Mouse (Mus musculus) Muller cell, postnatal 12 days (primary cell): ENCODE data around the gene Dcun1d4.

Experiments
- DNase-seq: peaks from one replicate; pipeline ENCODE4 v3.0.0-alpha.2; 2015; ENCODE audit errors: inconsistent ontology term

Gene Dcun1d4

DNA sequence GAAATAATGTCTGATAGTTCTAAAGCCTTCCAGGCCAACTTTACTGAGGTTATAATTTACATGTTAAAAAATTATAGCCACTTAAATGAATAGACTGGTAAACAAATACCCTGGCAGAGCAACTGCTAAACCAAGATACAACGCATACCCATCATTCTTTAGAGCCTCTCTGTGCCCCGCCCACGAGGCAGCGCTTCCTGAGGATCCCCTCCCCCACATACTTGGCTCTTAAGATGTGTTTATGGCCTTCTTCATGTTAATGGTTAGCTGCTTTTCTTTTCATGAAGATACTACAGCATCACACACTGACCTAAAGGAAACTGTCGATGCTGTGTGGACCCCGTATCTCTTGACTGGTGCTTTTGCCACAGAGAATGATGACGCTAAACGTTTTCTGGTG lies 17.8 kb downstream of the Dcun1d4 start:
- DNase-seq = no peak

DNA sequence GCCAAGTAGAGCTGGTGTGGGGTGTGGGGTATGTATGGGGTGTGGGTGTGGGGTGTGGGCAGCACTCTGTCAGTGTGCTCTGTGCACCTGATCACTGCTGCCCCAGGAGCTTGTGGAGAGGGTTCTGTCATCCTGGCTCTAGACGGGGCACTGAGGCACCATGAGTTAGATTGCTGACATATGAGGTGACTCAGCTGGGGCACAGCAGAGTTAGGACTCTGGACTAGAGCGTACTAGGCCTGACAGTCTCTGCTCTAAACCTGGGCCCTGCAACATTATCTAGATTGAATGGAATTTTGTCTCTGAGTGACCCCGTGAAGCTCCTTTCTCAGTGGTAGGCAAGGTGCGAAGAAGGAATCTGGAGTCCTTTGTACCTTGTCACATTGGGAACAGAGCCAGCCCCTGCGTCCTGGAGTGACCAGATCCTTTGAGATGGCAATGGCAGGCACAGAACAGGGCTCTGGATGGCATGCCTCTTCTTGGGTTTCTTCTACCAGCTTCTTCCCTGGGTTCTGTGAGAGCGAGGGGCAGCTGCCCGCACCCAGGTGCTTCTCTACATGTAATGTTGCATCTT lies 20.2 kb downstream of the Dcun1d4 start:
- no peak for DNase-seq

DNA sequence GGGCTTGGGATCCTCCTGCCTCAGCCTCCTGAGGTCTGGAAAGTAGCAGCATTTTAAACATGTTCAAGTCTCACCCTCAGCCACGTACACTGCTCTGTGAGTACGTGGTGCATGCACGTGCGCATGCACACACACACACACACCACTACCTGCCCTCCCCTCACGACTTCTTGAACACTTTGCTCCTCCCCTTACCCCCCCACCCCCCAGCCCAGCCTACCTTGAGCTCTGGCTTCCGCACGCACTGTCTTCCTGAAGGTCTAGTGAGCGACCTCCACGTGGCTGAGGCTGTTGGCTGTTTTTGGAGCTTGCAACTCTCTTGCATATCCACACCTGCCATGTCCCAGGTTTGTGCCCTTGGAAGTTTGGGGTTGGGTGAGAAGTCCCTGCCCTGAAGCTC lies 21.6 kb downstream of the Dcun1d4 start:
- no peak for DNase-seq

DNA sequence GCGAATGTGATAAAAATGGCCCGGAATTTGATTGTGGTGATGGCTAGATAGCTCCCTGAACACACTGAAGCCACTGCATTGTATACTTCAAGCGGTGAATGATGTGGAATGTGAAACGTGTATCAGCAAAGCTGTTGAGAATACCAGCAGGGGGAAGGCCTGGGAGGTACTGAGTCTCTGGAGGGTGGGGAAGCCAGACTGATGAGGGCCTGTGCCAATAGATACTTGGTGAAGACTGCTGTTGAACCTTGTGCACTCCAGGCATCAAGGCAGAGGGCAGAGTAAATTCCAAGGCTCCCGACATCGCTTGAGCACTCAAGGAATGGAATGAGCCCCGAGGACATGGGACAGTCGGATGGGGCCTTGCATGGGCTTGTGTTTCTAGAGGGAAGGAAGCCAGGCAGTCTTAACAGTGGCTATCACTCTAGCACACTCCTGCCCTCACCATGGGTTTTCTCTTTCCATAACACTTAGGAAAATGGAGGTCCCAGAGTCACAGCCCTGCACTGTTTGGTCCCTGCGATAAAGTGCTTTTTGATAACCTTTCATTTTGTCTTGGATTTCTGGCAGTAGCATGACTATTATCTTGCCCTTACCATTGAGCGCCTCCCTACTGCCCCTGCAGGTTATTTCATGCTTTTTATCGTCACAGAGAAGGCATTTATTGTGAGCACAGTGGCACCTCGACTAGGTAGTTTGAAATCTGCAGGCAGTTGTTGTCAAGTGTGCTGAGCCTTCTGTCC lies 22.4 kb downstream of the Dcun1d4 start:
- DNase-seq = peak; percentile 22

DNA sequence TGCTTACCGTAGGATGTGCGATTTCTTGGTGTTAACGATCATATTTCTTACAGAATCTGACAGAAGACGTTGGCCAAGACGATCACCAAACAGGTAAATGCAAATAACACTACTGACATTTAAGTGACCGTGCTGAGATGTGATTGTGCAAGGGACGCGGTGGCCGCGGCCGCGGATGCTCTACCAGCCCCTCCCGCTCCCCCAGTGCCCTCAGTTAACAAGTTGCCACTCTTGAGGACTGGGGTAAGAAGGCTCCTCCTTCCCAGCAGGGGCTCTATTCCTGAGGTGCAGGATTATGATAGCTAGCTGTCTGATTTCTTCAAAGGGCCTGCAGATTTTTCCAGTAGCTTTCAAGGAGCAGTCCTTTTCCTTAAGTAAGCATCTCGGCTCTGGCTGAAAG lies 30.3 kb downstream of the Dcun1d4 start:
- no peak for DNase-seq

DNA sequence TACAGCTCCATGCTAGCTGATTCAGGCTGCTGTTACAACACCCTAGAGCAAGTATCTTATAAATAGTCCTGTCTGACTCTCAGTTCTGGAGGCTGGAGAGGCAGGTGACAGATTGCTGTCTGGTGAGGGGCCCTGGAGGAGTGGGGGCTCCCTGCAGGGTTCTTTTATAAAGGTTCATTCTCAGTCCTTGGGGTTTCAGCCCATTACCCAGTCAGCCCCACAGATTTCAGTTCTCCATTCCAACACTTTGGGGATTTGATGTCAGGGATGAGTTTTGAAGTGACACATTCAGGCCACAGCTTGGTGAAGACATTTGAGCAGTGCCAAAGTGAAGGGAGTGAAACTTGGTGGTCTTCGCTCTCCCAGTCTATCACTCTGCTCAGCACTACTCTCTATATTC lies 31.4 kb downstream of the Dcun1d4 start:
- DNase-seq = no peak

DNA sequence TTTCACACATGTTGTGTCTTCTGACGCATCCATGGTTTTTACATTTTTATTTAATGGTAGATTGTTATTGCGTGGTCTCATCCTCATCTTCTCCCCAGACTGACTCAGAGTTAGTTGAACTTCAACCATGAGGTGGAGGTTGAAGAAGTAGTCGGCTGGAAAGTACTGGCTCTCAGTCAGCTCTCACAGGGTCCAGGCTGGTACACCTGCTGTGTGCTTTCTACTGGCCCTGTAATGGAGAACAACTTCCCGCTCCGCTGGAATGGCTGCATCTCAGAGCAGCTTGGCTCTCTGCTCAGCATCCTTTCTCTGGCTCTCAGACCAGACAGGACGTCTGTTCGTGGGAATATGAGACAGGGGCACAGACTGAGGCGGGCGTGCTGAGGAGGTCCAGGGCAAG lies 31.9 kb downstream of the Dcun1d4 start:
- no peak for DNase-seq

DNA sequence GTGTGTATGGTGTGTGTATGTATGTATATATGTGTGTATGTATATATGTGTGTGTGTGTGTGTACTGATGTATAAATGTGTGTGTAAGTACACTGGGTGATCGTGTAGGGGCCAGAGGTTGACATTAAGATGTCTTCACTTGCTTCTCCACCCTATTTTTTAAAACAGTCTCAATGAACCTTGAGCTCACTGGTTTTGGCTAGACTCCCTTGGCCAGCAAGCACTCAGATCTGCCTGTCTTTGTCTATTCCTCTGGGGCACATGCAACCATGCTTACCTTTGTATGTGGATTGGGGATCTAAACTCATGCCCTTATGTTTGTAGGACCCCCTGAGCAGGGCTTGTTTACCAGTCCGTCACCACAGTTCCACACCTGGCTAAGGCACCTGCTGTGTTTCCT lies 33.4 kb downstream of the Dcun1d4 start:
- DNase-seq = no peak

DNA sequence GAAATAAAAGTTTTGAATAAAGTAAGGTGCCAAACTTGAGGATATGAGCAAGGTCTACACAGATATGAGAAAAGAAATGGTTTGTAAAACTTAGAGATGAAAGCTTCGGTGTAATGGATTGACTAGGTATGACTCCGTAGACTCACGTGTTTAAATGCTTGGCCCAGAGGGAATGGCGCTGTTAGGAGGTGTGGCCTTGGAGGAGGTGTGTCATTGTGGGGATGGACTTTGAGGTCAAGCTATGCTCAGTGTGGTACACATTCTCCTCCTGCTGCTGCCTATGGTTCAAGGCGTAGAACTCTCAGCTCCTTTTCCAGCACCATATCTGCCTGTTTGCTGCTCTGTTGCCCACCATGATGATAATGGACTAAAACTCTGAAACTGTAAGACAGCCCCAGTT lies 36.5 kb downstream of the Dcun1d4 start:
- DNase-seq = no peak

DNA sequence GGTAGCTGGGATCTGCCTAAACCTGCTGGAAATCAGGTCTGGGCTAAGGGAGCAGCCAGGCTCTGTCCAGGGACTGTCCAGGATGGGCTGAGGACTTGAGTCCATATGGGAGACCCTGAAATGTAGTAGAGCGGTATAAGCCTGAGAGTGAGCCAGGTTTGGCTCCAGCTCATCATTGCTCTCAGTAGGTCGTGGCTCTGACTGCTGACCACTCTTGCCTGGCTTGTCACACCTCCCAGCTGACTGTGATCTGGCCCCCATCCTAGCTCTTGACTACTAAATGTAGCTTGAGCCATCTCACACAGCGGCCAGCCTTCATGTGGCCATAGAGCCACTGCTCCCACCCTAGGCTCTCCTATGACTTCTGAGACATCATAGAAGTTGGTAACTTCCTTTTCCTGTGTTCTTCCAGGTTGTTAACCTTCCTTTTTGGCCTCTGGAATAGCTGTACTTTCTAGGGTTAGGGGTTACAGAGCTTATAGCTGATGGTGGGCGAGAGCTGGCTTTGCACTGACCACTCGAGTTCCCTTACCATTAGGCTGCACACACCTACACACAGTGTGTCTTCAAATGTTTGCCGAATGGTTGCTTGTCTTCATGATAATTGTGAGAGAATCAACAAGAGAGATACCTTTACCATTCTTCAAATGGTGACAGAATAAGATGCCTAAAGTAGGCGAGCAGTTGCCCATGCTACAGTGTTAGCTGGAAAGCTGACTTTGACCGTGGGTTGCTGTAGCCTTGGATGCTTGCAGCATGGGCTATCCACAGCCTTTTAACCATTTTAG lies 37.8 kb downstream of the Dcun1d4 start:
- no peak for DNase-seq

DNA sequence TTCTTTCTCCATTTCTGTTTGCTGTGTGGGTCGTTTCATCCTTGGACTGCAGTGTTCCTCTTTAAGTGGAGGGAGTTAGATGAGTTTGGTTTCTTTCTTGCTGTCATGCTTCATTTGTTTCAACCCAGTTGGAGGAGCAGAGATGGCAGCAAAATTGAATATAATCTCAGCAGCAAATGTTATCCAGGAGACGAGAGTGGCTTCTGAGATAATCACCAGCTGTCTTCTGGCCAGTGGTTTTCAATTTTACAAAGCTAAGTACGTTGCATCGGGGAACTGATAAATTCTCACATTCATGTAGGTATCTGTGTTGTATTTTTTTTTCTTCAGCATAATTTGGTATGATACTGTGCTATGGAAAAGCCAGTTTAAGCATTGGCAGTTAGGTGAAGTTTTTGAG lies 40.0 kb downstream of the Dcun1d4 start:
- no peak for DNase-seq

DNA sequence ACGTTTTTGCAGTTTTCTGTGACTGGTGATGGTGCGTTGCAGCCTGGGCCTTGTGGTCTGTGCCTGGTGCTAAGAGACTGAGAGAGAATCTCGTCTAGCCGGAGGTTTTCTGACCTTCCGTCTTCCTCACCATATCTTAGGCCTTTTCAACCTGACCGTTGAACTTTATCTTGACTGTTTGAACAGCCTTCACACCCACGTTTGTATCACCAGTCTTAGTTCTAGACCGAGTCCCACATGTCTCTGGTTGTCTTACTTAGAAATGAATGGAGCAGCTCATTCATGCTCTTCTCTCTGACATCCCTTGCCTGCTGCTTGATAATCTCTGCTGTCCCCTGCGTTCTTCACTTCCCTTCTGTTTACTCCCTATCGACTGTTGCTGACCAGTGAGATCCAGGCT lies 42.4 kb downstream of the Dcun1d4 start:
- DNase-seq = no peak

DNA sequence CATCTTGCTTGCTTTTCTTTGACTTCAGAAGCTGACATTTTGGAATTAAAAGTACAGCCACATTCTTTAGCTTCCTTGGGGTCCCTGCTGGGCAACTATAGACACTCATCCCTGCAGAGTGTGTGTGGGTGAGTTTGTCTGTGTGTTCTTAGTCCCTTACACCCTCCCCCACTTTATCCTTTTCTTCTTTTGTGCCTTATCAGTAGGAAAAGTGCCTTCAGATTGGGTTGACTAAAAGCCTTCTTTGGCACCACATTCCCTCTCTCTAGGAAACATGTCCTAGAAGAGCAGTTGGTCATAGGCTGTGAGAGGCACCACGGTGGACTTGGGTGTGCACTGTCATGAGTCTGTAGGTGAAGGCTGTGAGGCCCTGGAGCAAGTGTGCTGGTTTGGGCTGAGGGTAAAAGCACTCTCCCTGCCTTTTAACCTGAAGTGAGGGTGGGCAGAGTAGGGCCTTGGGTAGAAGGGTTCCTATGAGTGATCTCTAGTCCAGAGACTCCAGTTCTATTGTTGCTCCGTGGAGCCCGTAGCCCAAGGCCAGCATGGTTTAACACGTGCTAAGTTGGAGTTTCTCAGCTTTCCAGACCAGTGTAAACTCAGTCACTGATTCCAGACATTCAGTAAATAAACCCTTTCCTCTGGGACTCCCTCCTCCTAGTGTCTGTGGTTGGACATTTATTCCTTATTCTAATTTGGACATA lies 43.6 kb downstream of the Dcun1d4 start:
- no peak for DNase-seq

DNA sequence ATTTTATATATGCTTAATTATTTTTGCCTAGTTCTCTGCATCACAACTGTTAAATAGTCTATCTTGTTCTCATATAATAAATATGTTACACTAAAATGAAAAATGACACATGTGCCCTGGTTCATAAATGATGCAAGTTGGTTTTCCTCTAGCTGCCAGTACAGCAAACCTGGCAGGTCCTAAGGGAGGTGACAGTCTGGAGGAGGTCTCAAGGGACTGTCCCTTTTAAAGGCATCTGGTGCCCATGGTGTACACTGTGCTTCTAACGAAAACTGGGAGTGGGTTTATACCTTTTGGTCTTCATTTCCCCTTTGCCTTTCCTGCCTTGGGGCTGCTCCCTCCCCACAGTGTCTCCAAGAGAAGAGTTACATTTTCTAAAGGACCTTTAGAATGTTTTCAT lies 51.4 kb downstream of the Dcun1d4 start:
- DNase-seq = no peak

DNA sequence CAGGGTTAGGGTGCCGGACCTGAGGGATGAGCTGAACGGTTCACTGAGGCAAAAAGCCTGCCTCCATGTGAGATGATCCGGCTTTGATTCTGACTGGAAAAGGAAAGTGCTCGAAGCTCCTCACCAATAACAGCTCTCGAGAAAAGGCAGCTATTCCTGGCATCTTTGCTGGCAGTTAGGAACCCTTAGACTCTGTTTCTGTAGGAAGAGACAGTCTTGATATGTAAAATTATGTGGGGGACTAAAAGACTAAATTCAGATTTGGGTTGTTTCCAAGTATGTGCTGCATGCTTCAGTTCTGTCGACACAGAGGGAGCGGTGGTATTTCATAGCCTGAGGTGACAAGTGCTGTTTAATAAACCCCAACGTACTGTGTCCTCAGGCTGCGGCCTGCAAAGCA lies 52.1 kb downstream of the Dcun1d4 start:
- no peak for DNase-seq

DNA sequence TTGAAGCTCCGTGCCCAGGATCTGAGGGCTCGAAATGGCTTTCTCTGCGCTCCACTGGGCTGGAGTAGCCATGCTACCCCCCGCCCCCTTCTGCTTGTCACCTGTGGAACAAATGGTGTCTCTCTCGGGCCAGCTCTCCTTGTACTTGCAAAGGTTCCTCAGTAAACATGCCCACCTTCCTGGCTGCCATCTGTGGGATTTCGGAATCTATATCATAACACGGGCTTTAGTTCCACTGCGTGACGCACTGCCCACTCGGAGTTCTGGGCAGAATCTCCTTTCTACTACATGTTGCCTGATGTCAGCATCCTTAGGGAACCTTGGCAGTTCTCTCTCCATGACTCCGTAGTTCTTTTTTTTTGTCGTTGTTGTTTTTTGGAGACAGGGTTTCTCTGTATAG lies 56.9 kb downstream of the Dcun1d4 start:
- DNase-seq = no peak

DNA sequence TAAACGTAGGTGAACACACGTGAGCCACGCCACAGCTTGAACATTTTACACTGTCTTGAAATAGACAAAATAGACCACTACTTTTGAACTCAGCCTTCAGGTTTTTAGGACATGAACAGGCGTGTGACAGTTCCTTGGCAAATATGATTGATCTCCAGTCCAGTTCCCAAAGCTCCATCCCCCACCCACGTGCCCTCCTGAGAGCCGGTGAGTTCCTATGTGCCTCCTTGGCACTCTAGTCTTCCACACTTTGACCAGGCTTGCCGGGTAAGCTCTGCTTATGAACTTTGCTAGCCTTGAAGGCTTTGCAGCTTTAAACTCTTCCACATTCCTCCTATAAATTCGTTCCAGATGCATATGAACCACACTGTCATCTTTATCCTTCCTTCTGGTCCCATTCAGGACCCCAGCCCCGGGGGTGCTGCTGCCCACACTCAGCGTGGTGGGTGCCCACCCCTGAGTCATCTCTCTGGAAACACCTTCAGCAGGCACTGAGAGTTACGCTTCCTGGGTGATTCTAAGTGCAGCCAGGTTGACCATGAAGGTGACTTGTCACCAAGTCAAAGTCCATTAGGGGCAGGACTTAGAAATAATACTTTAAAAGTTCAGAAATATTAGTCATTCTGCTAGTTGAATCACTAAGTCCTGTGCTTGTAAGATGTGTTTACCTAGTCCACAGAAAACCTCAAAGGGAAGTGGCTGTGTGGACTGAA lies 57.9 kb downstream of the Dcun1d4 start:
- no peak for DNase-seq

DNA sequence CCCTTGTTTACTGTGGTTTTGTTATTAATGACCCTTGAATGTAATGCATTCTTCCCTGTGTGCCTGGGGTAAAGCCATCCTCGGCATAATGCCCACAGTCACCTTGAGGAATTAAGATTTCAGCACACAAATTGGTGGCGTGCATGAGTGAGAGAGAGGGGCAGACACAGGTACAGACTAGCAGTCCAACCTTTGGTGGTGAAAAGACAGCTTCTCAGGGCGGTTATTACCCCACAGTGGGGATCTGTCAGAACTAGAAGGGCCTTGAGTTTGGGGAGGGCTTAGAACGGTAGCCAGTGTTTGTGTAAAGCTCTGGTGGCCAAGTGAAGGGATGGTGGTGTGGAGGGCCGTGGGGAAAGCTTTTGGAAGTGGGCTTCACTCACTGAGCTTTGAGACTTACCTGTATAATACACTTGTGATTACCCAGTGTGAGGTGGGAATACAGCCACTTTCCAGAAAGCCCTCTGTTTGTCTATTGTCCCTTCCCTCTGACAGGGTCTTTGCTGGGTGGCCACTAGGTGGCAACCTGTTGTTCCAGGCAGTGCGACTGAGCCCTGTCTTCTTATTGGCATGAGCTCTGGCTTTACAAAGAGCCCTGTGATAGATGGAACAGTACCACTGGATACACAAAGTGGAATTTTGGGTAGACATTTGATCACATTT lies 59.2 kb downstream of the Dcun1d4 start:
- peak; percentile 45 for DNase-seq

DNA sequence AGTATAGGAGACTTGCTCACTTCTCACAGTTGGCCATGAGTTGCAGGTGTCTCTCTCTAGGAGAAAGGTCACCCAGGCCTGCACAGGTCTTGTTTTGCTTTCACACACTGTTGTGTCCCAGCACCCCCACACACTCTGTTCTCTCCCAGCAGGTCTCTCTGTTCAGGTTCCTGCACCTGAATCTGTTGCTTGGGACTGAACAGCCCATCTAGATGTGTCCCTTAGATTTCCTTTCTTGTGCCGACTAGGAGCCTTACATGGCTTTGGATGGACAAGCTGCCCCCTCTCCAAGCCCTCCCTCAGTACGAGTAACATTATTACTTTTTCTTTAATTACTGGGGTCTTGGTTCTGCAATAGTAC lies 59.7 kb downstream of the Dcun1d4 start:
- no peak for DNase-seq

DNA sequence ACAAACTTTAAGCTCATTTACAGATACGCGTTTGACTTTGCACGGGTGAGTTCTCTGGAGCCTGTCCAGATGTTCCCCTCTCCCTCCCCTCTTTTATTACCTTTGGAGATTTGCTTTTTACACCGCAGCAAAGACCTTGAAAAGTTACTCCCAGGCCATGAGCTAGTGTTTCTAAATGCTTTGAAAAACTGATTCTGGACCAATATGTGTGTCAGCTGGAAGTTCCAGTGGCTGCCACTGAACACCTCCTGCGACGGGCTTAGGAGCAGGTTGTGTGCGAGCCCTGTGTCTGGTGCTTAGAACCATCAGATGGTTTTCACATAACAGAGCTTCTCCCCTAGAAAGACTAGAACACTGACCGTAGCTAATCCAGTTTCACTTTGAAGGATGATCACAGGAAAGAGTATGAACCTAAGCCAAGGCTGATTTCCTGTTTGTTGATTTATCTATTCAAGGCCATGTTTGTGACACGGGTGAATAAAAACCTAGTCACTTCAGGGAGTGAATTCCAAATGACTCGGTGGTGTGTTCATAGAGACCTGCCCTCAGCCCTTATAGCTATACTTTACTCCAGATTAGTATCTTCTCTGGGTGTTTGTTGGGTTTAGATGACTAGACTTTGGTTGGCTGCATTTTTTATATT lies 63.4 kb downstream of the Dcun1d4 start:
- DNase-seq = no peak

DNA sequence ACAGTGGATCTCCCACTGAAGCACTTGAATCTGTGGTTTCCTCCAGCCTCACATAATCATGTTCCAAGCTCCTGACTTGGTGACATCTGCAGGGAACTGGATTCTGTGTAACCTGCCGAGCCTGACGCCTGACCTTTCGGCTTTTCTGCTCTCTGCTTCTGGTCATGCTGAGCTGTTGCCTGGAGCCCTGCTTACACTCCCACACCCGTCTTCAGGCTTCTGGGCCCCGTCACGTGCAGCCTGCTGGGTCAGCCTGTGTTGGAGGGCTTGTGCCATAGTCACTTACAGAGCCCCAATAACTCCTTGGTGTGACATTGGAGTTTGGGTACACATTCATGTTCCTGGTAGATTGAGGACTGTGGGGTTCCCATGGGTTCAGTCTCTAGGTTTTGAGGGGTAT lies 64.8 kb downstream of the Dcun1d4 start:
- no peak for DNase-seq
